Mouse (Mus musculus): Measurements from ENCODE around the gene Glo1. TPM values are rescaled to one million over a fixed set of nuclear protein-coding genes. Genes with fewer than 3 reads are reported as not detected.

The Glo1 gene
- polyA plus RNA-seq, 1 experiment, result 46.4 TPM

DNA sequence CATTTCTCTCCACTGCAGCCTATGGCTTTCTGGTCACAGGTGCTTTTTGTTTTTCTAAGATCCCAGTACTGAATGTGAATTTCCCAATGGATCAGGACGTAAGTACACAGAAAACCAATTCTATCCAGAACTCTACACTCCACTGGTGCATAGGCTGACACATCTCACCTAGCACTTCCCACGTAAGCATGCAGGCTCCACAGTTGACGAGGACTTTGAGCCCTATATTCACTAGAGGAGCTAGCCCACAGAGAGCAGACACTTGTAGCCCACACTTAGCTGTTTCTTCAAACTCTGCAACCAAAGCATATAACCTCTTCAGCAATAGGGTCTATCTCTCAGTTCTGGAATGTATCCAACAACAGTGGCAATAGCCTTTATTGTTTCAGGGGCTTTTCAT is 70.2 kb downstream of the Glo1 start:
- Histone ChIP-seq H3K4me3 (ENCODE audit: insufficient read depth, low read length) (no peak overlapping the region), H3K27ac (ENCODE audit: insufficient read depth, low read depth, low read length) (no peak overlapping the region), H3K4me1 (ENCODE audit: control insufficient read depth, insufficient read depth, low read length) (no peaks in the 10 kb centered on the region)
- no peak for TF ChIP-seq POLR2A (IDR thresholded peaks at IDR 0.05; ENCODE audit: borderline replicate concordance, low read depth, low read length)
- TF ChIP-seq CTCF (IDR thresholded peaks at IDR 0.05; ENCODE audit: low read depth, low read length), result no peak

DNA sequence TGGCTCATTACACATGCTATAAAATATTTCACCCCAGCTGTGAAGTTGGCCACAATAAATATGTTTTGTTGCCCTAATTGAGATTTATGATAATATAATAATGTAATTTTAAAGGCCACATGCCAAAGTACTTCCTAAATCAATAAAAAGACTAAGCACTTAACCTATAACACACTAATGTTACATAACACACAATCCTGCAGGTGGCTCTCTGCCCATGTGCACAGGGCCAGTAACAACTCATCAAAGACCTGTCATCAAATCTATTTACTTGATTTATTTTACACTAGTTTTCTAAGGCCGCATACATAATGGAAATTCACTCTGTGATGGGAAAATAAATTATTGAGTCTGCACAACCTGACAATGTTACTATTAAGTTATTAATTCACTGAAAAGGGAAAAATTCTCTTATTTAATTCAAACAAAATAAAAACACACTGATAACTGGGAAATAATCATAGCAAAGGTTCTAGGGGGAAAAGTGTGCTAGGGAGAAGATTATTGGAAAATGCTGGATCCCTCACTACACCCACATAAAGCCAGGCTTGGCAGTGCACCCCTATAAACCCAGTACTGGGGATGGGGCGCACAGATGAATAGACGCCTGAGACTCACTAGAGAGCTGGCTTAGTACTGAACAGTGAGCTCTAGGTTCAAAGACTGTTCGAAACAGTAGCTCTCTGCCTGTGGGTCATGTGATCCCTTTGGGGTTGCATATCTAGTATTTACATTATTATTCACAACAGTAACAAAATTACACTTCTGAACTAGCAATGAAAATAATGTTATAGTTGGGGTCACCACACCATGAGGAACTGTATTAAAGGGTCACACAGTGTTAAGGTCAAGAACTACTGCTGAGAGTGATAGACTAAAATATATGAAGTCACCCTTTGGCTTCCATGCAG is 73.4 kb downstream of the Glo1 start:
- Histone ChIP-seq H3K4me1 (ENCODE audit: control insufficient read depth, insufficient read depth, low read length) (no peaks in the 10 kb centered on the region), H3K27ac (ENCODE audit: insufficient read depth, low read depth, low read length) (no peak overlapping the region), H3K4me3 (ENCODE audit: insufficient read depth, low read length) (no peak overlapping the region)
- TF ChIP-seq POLR2A (IDR thresholded peaks at IDR 0.05; ENCODE audit: borderline replicate concordance, low read depth, low read length), result no peak
- no peak for TF ChIP-seq CTCF (IDR thresholded peaks at IDR 0.05; ENCODE audit: low read depth, low read length)

DNA sequence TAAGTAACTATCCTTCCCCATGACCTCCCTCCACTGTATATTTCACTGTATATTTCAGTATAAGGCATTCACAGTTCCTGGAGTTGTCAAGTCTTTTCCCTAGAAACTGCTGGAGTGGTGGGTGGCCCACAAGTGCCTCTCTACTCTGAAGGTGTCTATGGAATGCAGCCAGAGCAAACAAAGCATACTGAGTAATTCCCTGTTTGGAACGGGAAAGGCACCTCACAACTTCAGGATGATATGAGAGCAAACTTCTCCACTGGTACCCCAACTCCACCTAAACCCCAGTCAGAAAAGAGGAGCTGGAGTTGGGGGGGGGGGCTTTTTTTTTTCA is 75.9 kb downstream of the Glo1 start:
- no peak overlapping the region for H3K27ac ChIP-seq (ENCODE audit: insufficient read depth, low read depth, low read length)
- TF ChIP-seq POLR2A (IDR thresholded peaks at IDR 0.05; ENCODE audit: borderline replicate concordance, low read depth, low read length), result no peak
- TF ChIP-seq CTCF (IDR thresholded peaks at IDR 0.05; ENCODE audit: low read depth, low read length), result no peak
- H3K4me3 ChIP-seq (ENCODE audit: insufficient read depth, low read length), result no peak overlapping the region
- H3K4me1 ChIP-seq (ENCODE audit: control insufficient read depth, insufficient read depth, low read length), result no peaks in the 10 kb centered on the region

- Histone ChIP-seq H3K4me3 (ENCODE audit: insufficient read depth, low read length) (no peak overlapping the region), H3K27ac (ENCODE audit: insufficient read depth, low read depth, low read length) (no peak overlapping the region)
- no peak for TF ChIP-seq POLR2A (IDR thresholded peaks at IDR 0.05; ENCODE audit: borderline replicate concordance, low read depth, low read length)
- TF ChIP-seq CTCF (IDR thresholded peaks at IDR 0.05; ENCODE audit: low read depth, low read length), result no peak
Measured at GRCm38 (mm10) chr17:30549899-30550773, 76.5 kb downstream of the Glo1 start.

DNA sequence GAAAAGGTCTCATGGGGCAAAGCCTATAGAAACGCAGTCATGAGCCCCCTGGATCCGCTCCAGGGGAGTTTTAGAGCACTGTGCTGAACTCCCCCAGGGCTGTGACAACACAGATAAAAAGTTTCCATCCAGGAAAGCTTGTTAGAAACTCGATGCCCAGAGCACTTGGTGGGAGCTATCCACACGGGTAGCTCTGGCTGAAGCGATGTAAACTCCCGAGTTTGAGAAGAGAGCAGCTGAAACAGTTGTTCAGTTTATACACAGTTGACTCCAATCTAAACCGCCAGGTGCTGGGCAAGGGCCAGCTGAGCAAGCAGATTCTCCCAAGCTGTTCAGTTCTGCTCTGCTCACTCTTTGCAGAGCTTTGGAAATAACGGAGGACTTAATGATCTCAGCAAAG is 87.6 kb downstream of the Glo1 start:
- H3K4me3 ChIP-seq (ENCODE audit: insufficient read depth, low read length), result no peak overlapping the region
- TF ChIP-seq CTCF (IDR thresholded peaks at IDR 0.05; ENCODE audit: low read depth, low read length) (no peak), POLR2A (IDR thresholded peaks at IDR 0.05; ENCODE audit: borderline replicate concordance, low read depth, low read length) (no peak)
- no peak overlapping the region for H3K27ac ChIP-seq (ENCODE audit: insufficient read depth, low read depth, low read length)
- H3K4me1 ChIP-seq (ENCODE audit: control insufficient read depth, insufficient read depth, low read length), result no peaks in the 10 kb centered on the region

More at GRCm38 (mm10) chr17:30549899-30550773, 76.5 kb downstream of the Glo1 start:
- no peaks in the 10 kb centered on the region for H3K4me1 ChIP-seq (ENCODE audit: control insufficient read depth, insufficient read depth, low read length)

GRCm38 (mm10) chr17:30536651-30537050 is 90.0 kb downstream of the Glo1 start:
- no peak for TF ChIP-seq CTCF (IDR thresholded peaks at IDR 0.05; ENCODE audit: low read depth, low read length)
- no peak for TF ChIP-seq POLR2A (IDR thresholded peaks at IDR 0.05; ENCODE audit: borderline replicate concordance, low read depth, low read length)
- H3K27ac ChIP-seq (ENCODE audit: insufficient read depth, low read depth, low read length), result no peak overlapping the region
- no peaks in the 10 kb centered on the region for H3K4me1 ChIP-seq (ENCODE audit: control insufficient read depth, insufficient read depth, low read length)
- H3K4me3 ChIP-seq (ENCODE audit: insufficient read depth, low read length), result no peak overlapping the region

Other genes with a start within 250 kb of the Glo1 start
- 22.9 and 26.0 TPM in 2 replicates for gene Btbd9, start 50.4 kb downstream of the Glo1 start, polyA plus RNA-seq (2012; ENCODE audit: insufficient read depth, insufficient read length, missing spikeins)
- gene Dnah8, start 2.5 kb downstream of the Glo1 start, polyA plus RNA-seq (2012; ENCODE audit: insufficient read depth, insufficient read length, missing spikeins), result 0.64 and 0.69 TPM in 2 replicates